Mouse (Mus musculus) hindbrain, embryonic 12.5 days (tissue): ENCODE measurements around the gene Colgalt1. TPM values are rescaled to one million over a fixed set of nuclear protein-coding genes. Genes with fewer than 3 reads are reported as not detected.
A peak's percentile ranks its signal among the peaks of the same experiment; 100 is the strongest.

Experiments used
- ATAC-seq: fragments of 200-750 bp; cut with Nextera tagmentation; 2 replicates; pipeline ENCODE4 v1.8.0; 2017; ENCODE audit warnings: moderate TSS enrichment; ENCODE audit not compliant: low FRiP score
- H3K27ac ChIP-seq: fragments of 300-500 bp; sonication (generic); 2 replicates; pipeline ENCODE4 v1.5.1; 2016; ENCODE audit warnings: mild to moderate bottlenecking
- H3K27me3 ChIP-seq: fragments of 300-500 bp; sonication (generic); 2 replicates; pipeline ENCODE4 v1.6.1; 2016; ENCODE audit warnings: mild to moderate bottlenecking
- H3K36me3 ChIP-seq: fragments of 300-500 bp; sonication (generic); 2 replicates; pipeline ENCODE4 v1.6.1; 2016; ENCODE audit warnings: mild to moderate bottlenecking
- H3K4me1 ChIP-seq: fragments of 300-500 bp; sonication (generic); 2 replicates; pipeline ENCODE4 v1.6.1; 2016
- H3K4me2 ChIP-seq: fragments of 300-500 bp; sonication (generic); replicated peaks from 2 replicates; pipeline ENCODE4 v1.6.1; 2016; ENCODE audit warnings: mild to moderate bottlenecking
- H3K4me3 ChIP-seq: fragments of 300-500 bp; sonication (generic); 2 replicates; pipeline ENCODE4 v1.5.1; 2016; ENCODE audit warnings: mild to moderate bottlenecking
- H3K9ac ChIP-seq: fragments of 300-500 bp; sonication (generic); 2 replicates; pipeline ENCODE4 v1.6.1; 2016; ENCODE audit warnings: mild to moderate bottlenecking, moderate library complexity
- H3K9me3 ChIP-seq: fragments of 300-500 bp; sonication (generic); replicated peaks from 2 replicates; pipeline ENCODE4 v1.6.1; 2016; ENCODE audit warnings: mild to moderate bottlenecking
- WGBS: fragments of 180-500 bp; shearing (Covaris S2); methylation state at CpG from one replicate; pipeline ENCODE4 v1.1.7; 2016; 5-methylcytosine and 5-hydroxymethylcytosine counted together
- polyA plus RNA-seq: library from polyadenylated mRNA; unstranded; fragments of >200 nt; fragmentation: Nextera tagmentation; extraction: Ambion mirVana; gene quantifications from 2 replicates; pipeline ENCODE4 v1.2.1, GENCODE M21; 2016

Colgalt1 gene
- polyA plus RNA-seq, 1 experiment from 2014 or later, result 65.9 TPM

- 6% methylated on average over 49 of the region's 60 CpGs for WGBS
- Histone ChIP-seq H3K9ac (peak overlapping the region; percentile 93), H3K9me3 (no peaks in the 10 kb centered on the region), H3K4me1 (peaks cover 19% of the 10 kb centered on the region), H3K4me3 (peak overlapping the region; percentile 86), H3K4me2 (peak overlapping the region; percentile 94), H3K27me3 (no peaks in the 10 kb centered on the region), H3K36me3 (no peaks in the 10 kb centered on the region), H3K27ac (peak overlapping the region; percentile 99)
- peak; percentile 71 for ATAC-seq
Observed at GRCm38 (mm10) chr8:71592374-71593170, 18.2 kb upstream of the Colgalt1 start.

- WGBS, result 96% methylated on average over 8 of the region's 8 CpGs
- Histone ChIP-seq H3K4me2 (peak overlapping the region; percentile 94; the same call in 1 of the 2 replicates), H3K4me3 (no peak overlapping the region), H3K4me1 (peaks cover 19% of the 10 kb centered on the region), H3K27me3 (no peaks in the 10 kb centered on the region), H3K27ac (no peak overlapping the region), H3K36me3 (no peaks in the 10 kb centered on the region), H3K9ac (no peak overlapping the region), H3K9me3 (no peaks in the 10 kb centered on the region)
- no peak for ATAC-seq
Observed at GRCm38 (mm10) chr8:71593556-71594323, 17.1 kb upstream of the Colgalt1 start.

GRCm38 (mm10) chr8:71594324-71594722, 16.5 kb upstream of the Colgalt1 start:
- ATAC-seq, result no peak
- no peaks in the 10 kb centered on the region for H3K9me3 ChIP-seq
- no peak overlapping the region for H3K27ac ChIP-seq
- H3K4me3 ChIP-seq, result no peak overlapping the region
- H3K9ac ChIP-seq, result no peak overlapping the region
- H3K36me3 ChIP-seq, result no peaks in the 10 kb centered on the region
- no peaks in the 10 kb centered on the region for H3K27me3 ChIP-seq
- peaks cover 19% of the 10 kb centered on the region for H3K4me1 ChIP-seq
- H3K4me2 ChIP-seq, result no peak overlapping the region
- WGBS, result 93% methylated on average over 4 of the region's 4 CpGs

GRCm38 (mm10) chr8:71595862-71596261, 14.9 kb upstream of the Colgalt1 start:
- Histone ChIP-seq H3K9ac (no peak overlapping the region), H3K9me3 (no peaks in the 10 kb centered on the region), H3K4me3 (no peak overlapping the region), H3K4me1 (peaks cover 18% of the 10 kb centered on the region), H3K27me3 (peaks cover 15% of the 10 kb centered on the region), H3K4me2 (no peak overlapping the region), H3K36me3 (peaks cover 3% of the 10 kb centered on the region; the same call in 1 of the 2 replicates), H3K27ac (no peak overlapping the region)
- 7% methylated on average over 27 of the region's 27 CpGs for whole genome bisulfite sequencing
- no peak for ATAC-seq

GRCm38 (mm10) chr8:71596384-71596783, 14.4 kb upstream of the Colgalt1 start:
- Histone ChIP-seq H3K27ac (no peak overlapping the region), H3K4me2 (no peak overlapping the region), H3K9ac (no peak overlapping the region)

GRCm38 (mm10) chr8:71596798-71597197, 14.0 kb upstream of the Colgalt1 start:
- no peak overlapping the region for H3K27ac ChIP-seq
- H3K9me3 ChIP-seq, result no peaks in the 10 kb centered on the region
- no peak overlapping the region for H3K9ac ChIP-seq
- H3K27me3 ChIP-seq, result peaks cover 23% of the 10 kb centered on the region
- ATAC-seq, result no peak
- H3K4me3 ChIP-seq, result no peak overlapping the region
- peaks cover 12% of the 10 kb centered on the region for H3K4me1 ChIP-seq
- H3K4me2 ChIP-seq, result no peak overlapping the region
- 88% methylated on average over 4 of the region's 4 CpGs for WGBS
- peaks cover 3% of the 10 kb centered on the region; the same call in 1 of the 2 replicates for H3K36me3 ChIP-seq

More at GRCm38 (mm10) chr8:71596384-71596783, 14.4 kb upstream of the Colgalt1 start:
- Histone ChIP-seq H3K4me3 (no peak overlapping the region), H3K4me1 (peaks cover 13% of the 10 kb centered on the region), H3K27me3 (peaks cover 19% of the 10 kb centered on the region), H3K9me3 (no peaks in the 10 kb centered on the region), H3K36me3 (peaks cover 3% of the 10 kb centered on the region; the same call in 1 of the 2 replicates)
- WGBS, result 57% methylated on average over 6 of the region's 6 CpGs
- no peak for ATAC-seq

- peaks cover 18% of the 10 kb centered on the region for H3K4me1 ChIP-seq
- no peak within 1 kb of the TSS for H3K9ac ChIP-seq
- peaks cover 30% of the 10 kb centered on the region for H3K27me3 ChIP-seq
- WGBS, result 72% methylated on average over 3 of the region's 3 CpGs
- no peak for ATAC-seq
- H3K9me3 ChIP-seq, result no peaks in the 10 kb centered on the region
- H3K4me3 ChIP-seq, result no peak within 1 kb of the TSS
- no peak within 1 kb of the TSS for H3K4me2 ChIP-seq
- no peak within 1 kb of the TSS for H3K27ac ChIP-seq
- peaks cover 3% of the 10 kb centered on the region; the same call in 1 of the 2 replicates for H3K36me3 ChIP-seq
Observed at GRCm38 (mm10) chr8:71597451-71597850, 13.3 kb upstream of the Colgalt1 start, which contains the start of gene Fam129c. Gene Fam129c, plus strand, starts transcription at chr8:71597648.

GRCm38 (mm10) chr8:71598375-71598774, 12.4 kb upstream of the Colgalt1 start:
- H3K4me1 ChIP-seq, result peaks cover 17% of the 10 kb centered on the region
- H3K9ac ChIP-seq, result no peak overlapping the region
- peaks cover 39% of the 10 kb centered on the region for H3K27me3 ChIP-seq
- H3K27ac ChIP-seq, result no peak overlapping the region
- H3K36me3 ChIP-seq, result peaks cover 3% of the 10 kb centered on the region; the same call in 1 of the 2 replicates
- no peak for ATAC-seq
- no peak overlapping the region for H3K4me2 ChIP-seq
- H3K9me3 ChIP-seq, result no peaks in the 10 kb centered on the region
- H3K4me3 ChIP-seq, result no peak overlapping the region

- H3K4me1 ChIP-seq, result peaks cover 14% of the 10 kb centered on the region
- no peak for ATAC-seq
- no peak overlapping the region for H3K4me3 ChIP-seq
- H3K9ac ChIP-seq, result no peak overlapping the region
- H3K36me3 ChIP-seq, result peaks cover 3% of the 10 kb centered on the region; the same call in 1 of the 2 replicates
- H3K4me2 ChIP-seq, result no peak overlapping the region
- WGBS, result 91% methylated on average over 5 of the region's 5 CpGs
- H3K27me3 ChIP-seq, result peaks cover 44% of the 10 kb centered on the region
- no peaks in the 10 kb centered on the region for H3K9me3 ChIP-seq
- no peak overlapping the region for H3K27ac ChIP-seq
Observed at GRCm38 (mm10) chr8:71598841-71599240, 12.0 kb upstream of the Colgalt1 start.

- Histone ChIP-seq H3K27ac (no peak overlapping the region), H3K9ac (peak overlapping the region; percentile 47)
- ATAC-seq, result peak; percentile 30
Observed at GRCm38 (mm10) chr8:71601939-71602665, 8.7 kb upstream of the Colgalt1 start.

GRCm38 (mm10) chr8:71602666-71603334, 8.0 kb upstream of the Colgalt1 start:
- ATAC-seq, result peak; percentile 48
- H3K36me3 ChIP-seq, result peaks cover 3% of the 10 kb centered on the region; the same call in 1 of the 2 replicates
- peak overlapping the region; percentile 47 for H3K9ac ChIP-seq
- H3K4me2 ChIP-seq, result peak overlapping the region; percentile 56
- 2% methylated on average over 32 of the region's 32 CpGs for WGBS
- H3K27ac ChIP-seq, result no peak overlapping the region
- H3K27me3 ChIP-seq, result peaks cover 52% of the 10 kb centered on the region
- peaks cover 14% of the 10 kb centered on the region for H3K4me1 ChIP-seq
- peak overlapping the region; percentile 36 for H3K4me3 ChIP-seq
- H3K9me3 ChIP-seq, result no peaks in the 10 kb centered on the region

More at GRCm38 (mm10) chr8:71601939-71602665, 8.7 kb upstream of the Colgalt1 start:
- Histone ChIP-seq H3K4me3 (peak overlapping the region; percentile 36), H3K9me3 (no peaks in the 10 kb centered on the region), H3K27me3 (peaks cover 52% of the 10 kb centered on the region), H3K36me3 (peaks cover 3% of the 10 kb centered on the region; the same call in 1 of the 2 replicates), H3K4me1 (peaks cover 14% of the 10 kb centered on the region), H3K4me2 (peak overlapping the region; percentile 56)
- WGBS, result 2% methylated on average over 65 of the region's 65 CpGs
